Mouse (Mus musculus) frontal cortex, postnatal 10 days (tissue): ENCODE measurements around the gene 1700019D03Rik.
A peak's percentile ranks its signal among the peaks of the same experiment; 100 is the strongest.

Experiments
- DNase-seq, 2 experiments: peaks; one replicate each; pipeline ENCODE4 v3.0.0; 2022; ENCODE audit warnings: low spot score in 2 of 2, mixed read lengths in 1 of 2

The 1700019D03Rik gene

GRCm38 (mm10) chr1:53020079-53020478 lies at the start of gene 1700019D03Rik:
TSS of gene 1700019D03Rik (minus strand) at chr1:53020179.
- DNase-seq: no peak

DNA sequence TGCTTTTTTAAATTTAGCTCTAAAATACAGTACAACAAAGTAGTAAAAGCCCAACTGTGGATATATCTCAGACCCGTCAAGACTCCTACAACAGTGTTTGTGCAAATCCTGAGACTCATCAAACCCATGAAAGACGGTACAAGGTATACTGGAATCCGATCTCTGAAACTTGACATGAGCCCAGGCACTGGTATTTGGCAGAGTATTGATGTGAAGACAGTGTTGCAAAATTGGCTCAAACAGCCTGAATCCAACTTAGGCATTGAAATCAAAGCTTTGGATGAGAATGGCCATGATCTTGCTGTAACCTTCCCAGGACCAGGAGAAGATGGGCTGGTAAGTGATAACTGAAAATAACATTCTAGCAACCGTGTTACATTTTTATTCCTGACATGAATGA lies 43.9 kb upstream of the 1700019D03Rik start:
- no peak for DNase-seq

DNA sequence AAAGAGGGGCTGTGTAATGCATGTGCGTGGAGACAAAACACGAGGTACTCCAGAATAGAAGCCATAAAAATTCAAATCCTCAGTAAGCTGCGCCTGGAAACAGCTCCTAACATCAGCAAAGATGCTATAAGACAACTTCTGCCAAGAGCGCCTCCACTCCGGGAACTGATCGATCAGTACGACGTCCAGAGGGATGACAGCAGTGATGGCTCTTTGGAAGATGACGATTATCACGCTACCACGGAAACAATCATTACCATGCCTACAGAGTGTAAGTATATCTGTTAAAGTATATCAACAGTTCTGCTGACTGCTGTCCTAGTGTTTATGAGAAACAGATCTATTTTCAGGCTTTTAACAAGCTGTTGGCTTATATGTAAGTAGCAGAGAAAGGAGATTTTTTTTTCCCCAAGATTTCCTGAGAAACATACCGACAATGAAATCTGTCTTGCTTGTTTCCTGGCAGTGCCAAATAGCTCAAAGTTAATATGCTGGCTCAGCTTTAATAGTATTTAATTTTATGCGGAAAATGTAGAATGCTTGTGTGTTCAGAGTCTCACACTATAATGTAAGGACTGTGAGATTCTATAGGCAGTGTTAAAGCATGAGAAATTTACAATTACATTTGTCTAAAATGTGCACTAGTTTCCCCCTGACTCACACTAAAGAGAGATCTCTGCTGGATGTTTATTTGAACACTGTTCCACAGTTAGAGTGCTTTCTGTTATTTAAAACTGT lies 42.1 kb upstream of the 1700019D03Rik start:
- peak; percentile 27 to 51 for DNase-seq

- no peak for DNase-seq
These were observed 41.4 kb upstream of the 1700019D03Rik start, which contains the start of gene Mstn for GRCm38 (mm10) chr1:53061340-53061739. TSS of gene Mstn (plus strand) at chr1:53061640.

- no peak for DNase-seq
These were observed 40.5 kb upstream of the 1700019D03Rik start for GRCm38 (mm10) chr1:53060499-53060898.

- no peak for DNase-seq
These were observed 39.1 kb upstream of the 1700019D03Rik start for GRCm38 (mm10) chr1:53059106-53059505.

GRCm38 (mm10) chr1:53053087-53054022 lies 33.4 kb upstream of the 1700019D03Rik start:
- DNase-seq: peak in 1 of 2 experiments; percentile 53

DNA sequence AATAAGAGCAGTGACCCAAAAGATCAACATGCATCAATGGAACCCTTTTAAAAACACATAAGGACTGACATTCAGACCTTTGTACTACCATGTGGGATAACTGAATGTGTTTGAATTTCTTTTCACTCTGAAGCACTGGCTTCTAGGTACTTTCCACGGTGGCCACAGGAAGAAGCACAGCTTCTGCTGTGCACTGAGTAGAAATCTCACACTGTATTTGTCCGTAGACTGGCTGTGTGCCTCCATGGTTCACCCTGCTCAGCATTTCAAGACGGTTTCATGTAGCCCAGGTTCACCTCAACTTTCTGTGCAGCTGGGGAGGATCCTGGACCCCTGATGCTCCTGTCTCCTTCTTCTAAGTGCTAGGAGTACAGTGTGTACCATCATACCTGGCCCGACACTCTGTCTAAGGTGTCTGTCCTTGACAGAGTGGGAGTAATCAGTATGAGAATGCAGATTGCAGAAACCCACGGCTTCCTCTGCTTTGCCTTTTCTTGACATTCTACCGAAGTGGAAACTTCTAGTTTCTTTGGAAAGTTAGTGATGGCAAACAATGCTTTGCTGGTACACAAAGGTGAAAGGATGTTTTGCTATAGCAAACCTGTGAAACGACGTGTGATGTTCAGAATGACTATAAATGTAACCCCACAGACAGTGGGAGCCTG lies 29.9 kb upstream of the 1700019D03Rik start:
- no peak for DNase-seq

DNA sequence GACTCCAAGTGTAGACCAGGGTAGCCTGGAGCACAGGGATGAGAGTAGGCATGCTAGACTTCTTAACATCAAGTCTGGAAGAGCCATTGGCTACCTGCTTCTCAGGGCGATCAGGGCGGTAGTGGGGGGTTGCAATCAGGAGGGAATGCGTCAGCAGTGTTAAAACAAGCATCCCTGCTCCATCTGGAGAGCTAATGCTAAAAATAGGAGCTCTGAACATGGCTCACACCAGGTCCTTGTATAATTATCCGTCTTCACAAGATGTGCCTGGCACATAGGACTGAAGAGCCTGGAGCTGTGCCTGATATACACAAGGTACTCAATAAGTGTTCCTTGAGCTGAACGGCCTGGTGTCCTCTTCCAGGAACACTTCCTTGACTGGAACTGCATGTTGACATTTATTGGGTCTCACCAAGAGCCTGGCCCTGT lies 17.5 kb upstream of the 1700019D03Rik start:
- DNase-seq: no peak

GRCm38 (mm10) chr1:53032550-53032949 lies 12.6 kb upstream of the 1700019D03Rik start:
- no peak for DNase-seq

DNA sequence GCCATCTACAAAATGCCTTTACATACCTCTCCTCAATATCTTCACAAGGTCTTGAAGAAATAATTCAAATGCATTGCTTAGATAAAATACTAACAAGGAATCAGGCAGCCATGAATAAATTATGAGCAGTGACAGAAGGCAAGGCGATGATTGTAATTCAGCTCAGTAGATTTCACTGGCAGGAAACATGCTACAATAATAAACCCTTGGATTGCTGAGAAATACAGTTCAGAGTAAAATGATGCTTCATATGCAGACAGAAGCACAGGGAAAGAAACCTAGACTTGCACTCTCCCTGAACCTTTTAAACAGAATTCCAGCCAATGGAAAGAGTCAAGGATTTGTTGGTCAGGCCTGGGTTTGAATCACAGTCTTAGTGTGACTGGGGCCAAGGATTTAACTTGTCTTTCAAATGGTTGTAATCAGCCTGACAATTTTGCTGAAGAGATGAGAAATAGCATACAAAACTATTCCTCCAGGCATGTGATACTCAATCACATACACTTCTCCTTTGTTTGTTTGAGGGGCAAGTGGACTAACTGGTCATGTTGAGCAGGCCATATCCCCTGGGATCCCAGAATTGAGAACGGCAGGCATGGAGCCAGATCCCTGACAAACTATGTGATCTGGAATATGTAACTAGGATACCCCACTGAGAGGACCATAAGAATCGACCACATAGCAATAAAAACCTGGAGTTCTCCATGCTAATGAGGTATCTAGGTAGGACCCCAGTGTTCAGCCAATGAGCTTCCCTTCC lies 1.1 kb downstream of the 1700019D03Rik start:
- no peak for DNase-seq

DNA sequence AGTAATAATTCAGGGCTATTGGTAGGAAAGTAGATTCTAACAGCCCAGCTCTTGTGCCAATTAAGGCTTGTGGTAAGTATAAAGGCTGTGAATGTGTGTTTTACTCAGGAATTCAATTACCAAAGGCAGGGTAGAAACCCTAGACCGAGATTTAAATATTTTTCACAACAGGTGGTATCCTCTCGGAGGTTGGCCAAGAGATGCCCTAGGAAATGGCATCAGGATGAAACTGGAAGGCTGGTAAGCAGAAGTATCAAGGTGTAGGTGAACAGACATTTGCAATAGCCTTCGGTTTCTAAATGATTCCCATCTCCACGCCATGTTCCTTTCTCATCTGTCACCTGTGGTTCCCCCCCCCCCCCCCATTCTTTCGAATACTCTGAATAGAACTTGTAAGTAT lies 4.4 kb downstream of the 1700019D03Rik start:
- DNase-seq: no peak

- DNase-seq: peak in 1 of 2 experiments; percentile 3
These were observed 5.3 kb downstream of the 1700019D03Rik start for GRCm38 (mm10) chr1:53014716-53015115.

GRCm38 (mm10) chr1:52986692-52987091 lies 33.3 kb downstream of the 1700019D03Rik start:
- DNase-seq: peak in 1 of 2 experiments; percentile 12

- no peak for DNase-seq
These were observed 46.8 kb downstream of the 1700019D03Rik start for GRCm38 (mm10) chr1:52973198-52973597.

GRCm38 (mm10) chr1:52971881-52972503 lies 48.0 kb downstream of the 1700019D03Rik start:
- DNase-seq: peak; percentile 20 to 29

DNA sequence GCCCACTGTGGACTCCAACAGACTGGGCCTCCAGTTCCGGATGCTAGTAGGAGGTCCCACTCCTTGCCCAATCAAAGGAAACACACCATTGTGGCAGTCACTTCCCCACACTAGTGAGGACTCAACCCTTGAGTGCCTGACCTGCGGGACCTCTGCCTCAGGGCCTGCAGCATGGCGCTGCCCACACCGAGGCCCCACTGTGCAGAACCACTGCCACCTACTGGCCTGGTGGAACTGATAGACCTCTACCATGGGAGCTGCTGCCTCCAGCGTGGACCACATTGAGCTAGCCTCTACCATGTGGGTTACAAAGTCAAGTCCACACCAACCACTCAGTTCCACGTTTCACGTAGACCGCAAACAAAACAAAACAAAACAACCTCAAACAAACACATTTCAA lies 55.4 kb downstream of the 1700019D03Rik start:
- DNase-seq: no peak

DNA sequence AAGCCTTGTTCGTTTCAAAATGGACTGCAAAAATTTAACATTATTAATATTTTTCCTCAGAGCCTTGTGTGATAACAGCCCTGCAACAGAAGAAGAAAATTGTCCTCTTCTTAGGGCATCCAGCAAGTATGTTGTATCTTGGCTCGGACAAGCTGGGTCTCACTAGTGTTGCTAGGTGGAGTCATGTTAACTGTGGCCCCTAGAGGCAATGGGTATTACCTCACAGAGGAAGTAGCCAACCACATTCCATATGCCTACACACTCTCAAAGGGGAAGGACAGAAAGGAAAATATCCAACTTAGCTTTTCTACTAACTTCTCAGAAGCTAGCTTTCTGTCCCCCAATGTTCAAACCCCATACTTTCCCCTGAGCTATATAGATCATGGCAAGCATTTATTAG lies 56.9 kb downstream of the 1700019D03Rik start:
- DNase-seq: no peak

DNA sequence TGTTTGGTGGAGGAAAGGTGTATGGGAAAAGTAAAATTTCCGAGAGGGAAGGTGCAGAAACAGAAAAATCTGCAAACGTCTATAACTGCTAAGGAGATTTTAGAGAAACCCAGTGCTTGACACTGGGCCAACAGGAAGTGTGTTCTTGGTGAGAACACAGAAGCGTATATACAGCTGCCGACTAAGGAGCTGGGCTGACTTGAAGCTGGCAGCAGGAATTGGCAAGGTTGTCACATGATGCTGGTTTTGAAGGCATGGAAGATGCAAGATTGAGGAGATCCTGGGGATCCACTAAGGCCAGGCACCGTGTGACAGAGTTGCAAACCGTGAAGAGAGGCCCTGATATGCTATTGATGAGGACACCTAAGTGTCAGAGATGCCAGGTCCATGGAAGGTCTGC lies 59.8 kb downstream of the 1700019D03Rik start:
- DNase-seq: no peak

DNA sequence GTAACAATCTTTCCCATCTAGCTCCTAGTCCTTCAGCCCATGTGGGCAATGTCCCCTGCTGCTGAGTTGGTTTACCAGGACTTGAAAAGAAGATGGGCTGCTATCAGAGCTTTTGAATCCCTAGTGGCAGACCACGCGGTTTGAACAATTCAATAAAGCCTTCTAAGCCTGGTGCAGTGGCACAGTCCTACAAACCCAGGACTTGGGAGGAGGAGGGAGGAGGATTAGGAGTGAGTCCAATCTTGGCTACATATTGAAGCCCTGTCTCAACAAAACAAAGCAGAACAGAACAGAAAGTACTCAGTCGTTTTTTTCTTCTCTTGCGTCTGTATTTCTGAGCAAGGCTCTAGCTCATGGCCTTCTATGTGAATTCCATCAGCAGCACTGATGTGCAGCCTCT lies 63.2 kb downstream of the 1700019D03Rik start:
- no peak for DNase-seq

GRCm38 (mm10) chr1:52955102-52955501 lies 64.9 kb downstream of the 1700019D03Rik start:
- no peak for DNase-seq
